Mouse (Mus musculus) thymus, adult 18-20 months (tissue): ENCODE data around the gene Gapvd1.
"Not testable (repeated sequence)": the region's sequence is repeated elsewhere in the genome, so short reads cannot be mapped to it uniquely, and the experiment has no call there.

Experiments used
- DNase-seq, 2 experiments: peaks; one replicate each; pipeline ENCODE4 v3.0.0; 2022; ENCODE audit warnings: mixed read lengths in 2 of 2

Gapvd1 gene

GRCm38 (mm10) chr2:34754551-34755358, at the start of gene Gapvd1:
TSS of gene Gapvd1 (minus strand) at chr2:34755232.
- DNase-seq = peak in 1 of 2 experiments; percentile 24

- DNase-seq = no peak
Measured at GRCm38 (mm10) chr2:34804815-34805214, 49.8 kb upstream of the Gapvd1 start.

- no peak for DNase-seq
Measured at GRCm38 (mm10) chr2:34804172-34804571, 49.1 kb upstream of the Gapvd1 start.

- DNase-seq = no peak
Measured at GRCm38 (mm10) chr2:34803746-34804145, 48.7 kb upstream of the Gapvd1 start.

- DNase-seq = peak; percentile 18 to 51
Measured at GRCm38 (mm10) chr2:34802565-34803245, 47.7 kb upstream of the Gapvd1 start.

- DNase-seq = peak; percentile 94 to 97
Measured at GRCm38 (mm10) chr2:34801516-34802482, 46.8 kb upstream of the Gapvd1 start.

- no peak for DNase-seq
Measured at GRCm38 (mm10) chr2:34800371-34800770, 45.3 kb upstream of the Gapvd1 start.

- DNase-seq = peak; percentile 80 to 86
Measured at GRCm38 (mm10) chr2:34799357-34800256, 44.6 kb upstream of the Gapvd1 start, which contains the start of gene Rabepk. TSS of gene Rabepk (minus strand) at chr2:34799912.

DNA sequence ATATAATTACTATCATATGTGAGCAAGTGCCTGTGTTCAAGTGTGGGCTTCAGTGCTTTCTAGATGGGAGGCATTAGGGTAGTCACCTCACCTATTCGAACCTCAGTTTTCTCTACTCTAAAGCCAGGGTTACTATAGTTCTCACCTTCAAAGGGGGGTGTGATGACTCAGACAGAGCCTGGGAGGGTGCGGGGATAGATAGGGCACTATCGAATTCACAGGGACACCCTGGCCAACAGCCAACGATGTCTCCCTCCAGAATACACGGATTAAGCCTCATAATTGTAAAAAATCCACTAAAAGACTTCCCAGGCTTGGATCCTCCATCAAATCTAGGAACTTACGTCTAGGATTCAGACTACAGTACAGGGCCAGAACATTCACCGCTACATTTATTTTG, 40.4 kb upstream of the Gapvd1 start:
- no peak for DNase-seq

GRCm38 (mm10) chr2:34794511-34794910, 39.5 kb upstream of the Gapvd1 start:
- no peak for DNase-seq

GRCm38 (mm10) chr2:34792543-34792942, 37.5 kb upstream of the Gapvd1 start:
- not testable (repeated sequence) for DNase-seq

- DNase-seq = peak; percentile 42 to 71
Measured at GRCm38 (mm10) chr2:34790282-34790681, 35.2 kb upstream of the Gapvd1 start.

DNA sequence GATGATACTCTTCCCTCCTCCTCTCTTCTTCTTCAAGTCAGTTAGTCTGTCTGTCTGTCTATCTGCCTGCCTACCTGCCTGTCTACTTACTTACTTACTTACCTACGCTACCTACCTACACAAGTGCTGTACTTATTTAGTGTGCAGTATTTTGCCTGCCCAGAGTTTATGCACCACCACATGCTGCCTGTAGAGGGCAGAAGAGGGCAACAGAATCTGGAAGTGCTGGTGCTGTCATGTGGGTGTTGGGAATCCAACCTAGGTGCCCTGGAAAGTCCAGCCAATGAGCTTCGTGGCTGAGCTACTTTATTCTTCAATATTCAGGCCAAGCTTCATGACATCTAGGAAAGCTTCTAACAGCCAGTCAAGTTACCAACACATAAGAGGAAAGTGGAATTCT, 29.1 kb upstream of the Gapvd1 start:
- DNase-seq = peak; percentile 15 to 23

DNA sequence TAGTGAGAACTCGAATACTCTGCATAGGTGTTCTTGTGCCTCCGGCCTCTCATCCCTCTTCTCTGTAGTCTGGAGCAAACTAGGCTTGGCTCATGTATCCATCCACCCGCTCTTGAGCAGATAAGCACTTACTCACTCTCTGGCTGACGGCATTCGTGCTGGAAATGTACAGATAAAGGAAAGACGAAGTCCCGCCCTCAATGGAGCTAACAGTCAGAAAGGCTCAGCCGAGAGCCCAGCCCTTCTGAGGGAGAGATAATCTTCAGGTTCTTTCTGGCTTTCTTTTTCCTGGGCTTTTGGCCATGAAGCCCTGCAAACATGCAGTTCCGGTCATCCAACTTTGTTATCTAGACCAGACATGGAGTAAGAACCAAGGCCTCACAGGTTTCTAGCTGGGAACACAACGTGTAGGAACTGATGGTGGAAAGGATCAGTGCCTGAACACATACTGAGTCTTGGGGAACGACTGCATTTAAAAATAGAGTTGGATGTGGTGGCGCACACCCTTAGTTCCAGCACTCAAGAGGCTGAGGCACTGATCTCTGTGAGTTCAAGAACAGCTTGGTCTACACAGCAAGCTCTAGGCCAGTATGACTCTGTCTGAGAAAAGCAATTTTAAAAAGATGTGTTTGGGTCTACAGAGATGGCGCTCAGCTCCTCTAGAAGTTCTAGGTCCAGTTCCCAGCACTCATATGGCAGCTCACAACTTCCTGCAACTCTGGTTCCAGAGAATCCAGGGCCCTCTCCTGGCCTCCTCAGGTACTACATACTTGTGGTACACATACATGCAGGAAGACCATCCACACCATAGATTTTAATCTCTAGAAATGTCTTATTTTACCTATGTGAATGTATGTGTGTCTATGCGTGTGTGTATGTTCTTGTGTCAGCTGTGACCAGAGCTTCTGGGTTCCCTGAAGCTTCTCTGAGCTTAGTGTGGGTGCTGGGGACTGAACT, 28.3 kb upstream of the Gapvd1 start:
- DNase-seq = no peak

- DNase-seq = no peak
Measured at GRCm38 (mm10) chr2:34777237-34777868, 22.3 kb upstream of the Gapvd1 start.

- DNase-seq = no peak
Measured at GRCm38 (mm10) chr2:34774493-34774892, 19.5 kb upstream of the Gapvd1 start.

DNA sequence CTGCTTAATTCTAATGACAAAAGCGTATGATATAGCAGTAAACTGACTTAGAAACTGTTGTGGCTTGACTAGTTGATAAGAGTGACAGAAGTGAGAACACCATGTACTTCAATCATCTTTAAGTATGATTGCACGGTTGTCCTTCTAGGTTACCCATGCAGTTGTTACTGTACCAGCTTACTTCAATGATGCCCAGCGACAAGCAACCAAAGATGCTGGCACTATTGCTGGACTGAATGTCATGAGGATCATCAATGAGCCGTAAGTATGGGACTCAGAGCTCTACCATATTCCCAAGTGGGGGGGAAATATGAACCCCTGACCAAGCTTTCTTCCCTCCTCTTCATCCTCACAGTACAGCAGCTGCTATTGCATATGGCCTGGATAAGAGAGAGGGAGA, 18.6 kb upstream of the Gapvd1 start:
- DNase-seq = no peak

GRCm38 (mm10) chr2:34772252-34773235, 17.5 kb upstream of the Gapvd1 start:
- DNase-seq = no peak
